Mouse (Mus musculus): Measurements from ENCODE around the gene Fktn.
A peak's percentile ranks its signal among the peaks of the same experiment; 100 is the strongest.
"Not testable (repeated sequence)": the region's sequence is repeated elsewhere in the genome, so short reads cannot be mapped to it uniquely, and the experiment has no call there.

Fktn gene

DNA sequence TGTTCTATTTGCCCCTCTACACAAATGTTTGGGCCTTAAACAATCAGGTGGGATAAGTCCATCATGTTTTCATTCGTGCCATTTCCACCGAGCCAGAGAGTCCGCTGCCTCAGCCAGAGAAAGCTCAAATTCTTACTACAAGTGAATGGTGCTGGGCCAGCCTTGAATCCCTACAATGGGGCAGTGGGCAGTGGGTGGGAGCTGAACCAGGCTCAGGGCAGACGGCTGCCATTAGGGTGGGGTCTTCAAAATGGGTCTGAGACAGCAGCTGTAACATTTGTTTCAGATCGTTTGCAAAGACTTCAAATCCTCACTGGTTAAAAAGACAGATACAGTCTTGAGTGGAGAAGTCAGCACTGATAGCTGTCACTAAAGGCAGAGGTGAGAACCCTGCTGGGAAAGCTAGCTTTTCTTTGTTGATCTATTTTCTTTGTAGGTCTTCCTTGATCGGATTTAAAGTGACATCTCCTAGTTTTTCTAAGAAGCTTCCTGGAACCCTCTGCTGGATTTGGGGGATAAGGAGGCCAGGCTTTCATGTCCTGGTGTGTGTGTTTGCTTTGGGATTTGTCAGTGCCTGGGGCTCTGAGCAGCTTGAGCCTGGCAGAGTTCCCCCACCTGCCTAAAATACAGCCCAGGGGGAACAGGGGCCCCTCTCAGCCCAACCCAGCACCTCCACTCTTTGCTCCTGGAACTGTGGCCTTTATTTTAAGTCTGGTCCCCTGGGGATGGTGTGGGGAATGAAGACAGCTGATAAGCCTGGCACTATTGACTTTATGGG is 57.3 kb downstream of the Fktn start:
- no peak for DNase-seq (ENCODE audit: low spot score in 2 of 2)

DNA sequence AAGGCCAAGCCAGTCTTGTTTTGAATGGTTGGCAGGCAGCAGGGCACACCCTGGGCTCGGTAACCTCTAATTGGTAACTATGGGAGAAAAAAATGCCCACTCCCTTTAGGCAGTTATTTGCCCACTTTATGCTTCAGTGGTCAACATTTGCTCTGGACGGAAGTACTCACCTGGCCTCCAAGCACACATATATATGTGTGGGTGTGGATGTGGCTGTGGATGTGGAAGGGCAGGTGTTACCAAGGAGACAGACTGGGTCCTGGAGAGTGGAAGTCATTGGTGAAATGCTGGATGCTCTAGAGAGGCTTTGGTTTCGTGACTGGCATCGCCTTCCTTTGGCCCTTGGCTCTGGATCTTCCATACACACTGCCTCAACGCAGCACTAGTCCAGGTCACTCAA is 58.2 kb downstream of the Fktn start:
- no peak for DNase-seq (ENCODE audit: low spot score in 2 of 2)

- no peak for DNase-seq (ENCODE audit: low spot score in 2 of 2)
These were observed 60.1 kb downstream of the Fktn start for GRCm38 (mm10) chr4:53773911-53774310.

DNA sequence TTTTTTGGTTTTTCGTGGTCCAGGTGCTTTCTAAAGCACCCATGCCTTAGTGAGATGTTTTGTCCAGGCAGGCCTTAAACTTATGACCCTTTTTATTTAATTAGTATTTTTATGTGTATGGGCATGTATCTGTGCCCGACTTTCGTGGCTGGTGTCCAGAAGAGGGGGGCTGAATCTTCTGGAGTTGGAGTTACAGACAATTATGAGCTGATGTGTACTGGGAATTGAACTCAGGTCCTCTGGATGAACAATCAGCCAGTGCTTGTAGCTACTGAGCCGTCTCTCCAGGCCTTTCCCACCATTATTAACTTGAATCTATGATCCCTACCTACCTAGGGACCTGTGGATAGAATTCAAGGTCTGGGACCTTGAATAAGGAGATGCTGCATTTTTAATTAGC is 67.6 kb downstream of the Fktn start:
- DNase-seq (ENCODE audit: low spot score in 2 of 2): no peak

GRCm38 (mm10) chr4:53782216-53783070 is 68.6 kb downstream of the Fktn start:
- no peak for DNase-seq (ENCODE audit: low spot score in 2 of 2)

- DNase-seq (ENCODE audit: low spot score in 2 of 2): no peak
These were observed 72.1 kb downstream of the Fktn start for GRCm38 (mm10) chr4:53785746-53786398.

DNA sequence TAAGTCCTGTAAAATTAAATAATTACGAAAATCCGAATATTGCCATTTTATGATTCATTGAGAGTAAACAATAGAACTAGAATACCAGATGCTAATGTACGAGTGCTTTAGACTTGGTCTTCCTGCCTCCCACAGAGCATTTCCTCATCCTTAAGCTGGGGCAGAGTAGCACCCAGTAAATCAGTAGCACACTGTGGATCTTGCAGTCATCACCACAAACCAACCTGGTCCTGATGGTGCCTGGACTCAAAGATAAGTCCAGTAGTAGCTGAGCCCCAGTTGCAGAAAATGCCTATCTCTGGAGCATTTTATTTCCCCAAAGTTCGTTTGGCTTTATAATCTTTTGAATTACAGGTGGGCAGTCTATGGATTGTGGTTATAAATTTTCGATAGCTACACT is 73.1 kb downstream of the Fktn start:
- DNase-seq (ENCODE audit: low spot score in 2 of 2): no peak

DNA sequence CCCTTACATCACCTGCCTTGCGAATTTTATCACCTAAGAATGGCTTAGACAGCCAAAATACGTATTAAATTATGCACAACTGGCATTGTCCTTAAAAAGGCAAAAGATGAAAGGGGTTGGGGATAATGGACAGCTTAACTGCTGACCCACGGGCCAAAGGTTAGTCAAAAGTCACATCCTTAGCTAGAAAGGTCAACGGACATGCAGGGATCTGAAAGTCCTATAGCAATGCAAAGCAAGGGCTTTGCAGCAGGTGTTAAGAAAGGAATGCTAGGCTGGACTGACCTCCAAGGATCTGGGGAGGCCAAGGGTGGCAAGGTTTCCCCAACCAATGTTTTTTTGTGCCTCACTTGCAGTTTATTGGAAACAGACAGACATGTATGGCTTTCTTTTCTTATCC is 75.5 kb downstream of the Fktn start:
- DNase-seq (ENCODE audit: low spot score in 2 of 2): no peak

DNA sequence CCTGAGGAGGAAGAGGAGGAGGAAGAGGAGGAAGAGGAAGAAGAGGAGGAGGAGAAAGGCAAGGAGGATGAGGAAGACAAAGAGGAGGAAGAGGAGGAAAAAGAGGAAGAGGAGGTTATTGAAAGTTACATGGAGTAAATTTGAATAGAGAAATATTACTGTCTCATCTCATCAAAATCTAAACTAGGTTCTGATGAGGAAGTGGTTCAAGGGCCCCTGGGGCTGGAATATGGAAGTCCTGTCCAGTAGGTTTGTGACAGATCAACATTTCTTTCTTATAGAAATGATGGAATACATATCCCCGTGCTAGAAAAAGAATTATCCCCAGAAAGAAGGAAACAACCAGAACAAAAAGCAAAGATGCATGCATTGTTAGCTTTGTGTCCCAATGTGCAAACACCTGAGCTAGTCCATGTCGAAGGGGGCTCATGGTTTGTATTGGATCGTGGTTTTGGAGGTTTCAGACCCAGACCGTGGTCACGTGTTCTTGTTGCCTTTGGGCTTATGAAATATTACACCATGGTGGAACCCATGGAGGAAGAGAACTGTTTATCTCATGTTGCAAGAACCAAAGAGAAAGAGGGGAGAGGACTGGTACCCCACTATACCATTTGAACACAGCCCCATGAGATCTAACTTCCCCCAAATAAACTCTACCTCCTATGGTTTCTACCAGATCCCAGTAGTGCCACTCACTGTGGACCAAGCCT is 80.6 kb downstream of the Fktn start:
- no peak for DNase-seq (ENCODE audit: low spot score in 2 of 2)

GRCm38 (mm10) chr4:53795086-53795485 is 81.3 kb downstream of the Fktn start:
- DNase-seq (ENCODE audit: low spot score in 2 of 2): no peak

GRCm38 (mm10) chr4:53795706-53796105 is 81.9 kb downstream of the Fktn start:
- DNase-seq (ENCODE audit: low spot score in 2 of 2): no peak

DNA sequence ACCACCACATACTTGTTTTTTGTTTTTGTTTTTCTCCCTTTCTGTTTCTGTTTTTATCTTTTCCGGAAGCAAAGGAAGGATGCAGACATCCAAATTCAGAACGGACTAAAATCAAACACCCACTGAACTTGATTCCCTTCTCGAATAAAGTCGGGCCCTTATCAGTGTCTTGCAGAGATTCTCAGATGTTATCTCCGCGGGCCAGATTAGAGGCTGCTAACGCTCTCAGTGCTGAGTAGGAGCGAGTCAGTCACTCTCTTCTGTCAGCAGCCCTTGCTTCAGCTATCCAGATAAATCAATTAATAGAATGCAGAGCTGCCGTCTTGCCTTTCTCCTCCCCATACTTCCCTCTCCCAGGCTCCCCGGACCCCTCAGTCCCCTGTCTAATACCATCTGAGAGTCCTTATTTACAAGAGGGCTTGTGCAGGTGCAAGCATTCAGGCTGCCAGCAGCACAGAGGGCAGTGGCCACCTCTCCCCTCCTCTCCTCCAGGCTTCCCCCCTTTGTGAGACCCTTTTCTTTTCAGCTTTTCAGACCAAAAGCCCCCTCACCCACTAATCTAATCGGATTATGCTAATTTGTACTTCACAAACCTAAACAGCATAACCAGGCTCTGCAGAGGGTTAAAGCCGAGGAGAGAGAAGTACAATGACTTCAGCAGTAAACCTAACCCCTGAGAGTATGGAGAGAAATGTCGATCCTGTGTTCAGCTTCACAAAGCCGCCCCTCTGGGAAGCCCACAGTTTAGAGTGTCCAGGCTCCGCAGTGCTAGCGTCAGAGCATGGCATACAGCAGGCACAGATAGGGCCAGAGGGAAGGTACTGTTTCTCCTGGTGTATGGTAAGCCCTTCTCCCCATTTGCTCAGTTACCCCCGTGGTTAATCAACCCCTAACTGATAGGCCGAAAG is 83.3 kb downstream of the Fktn start:
- no peak for DNase-seq (ENCODE audit: low spot score in 2 of 2)

DNA sequence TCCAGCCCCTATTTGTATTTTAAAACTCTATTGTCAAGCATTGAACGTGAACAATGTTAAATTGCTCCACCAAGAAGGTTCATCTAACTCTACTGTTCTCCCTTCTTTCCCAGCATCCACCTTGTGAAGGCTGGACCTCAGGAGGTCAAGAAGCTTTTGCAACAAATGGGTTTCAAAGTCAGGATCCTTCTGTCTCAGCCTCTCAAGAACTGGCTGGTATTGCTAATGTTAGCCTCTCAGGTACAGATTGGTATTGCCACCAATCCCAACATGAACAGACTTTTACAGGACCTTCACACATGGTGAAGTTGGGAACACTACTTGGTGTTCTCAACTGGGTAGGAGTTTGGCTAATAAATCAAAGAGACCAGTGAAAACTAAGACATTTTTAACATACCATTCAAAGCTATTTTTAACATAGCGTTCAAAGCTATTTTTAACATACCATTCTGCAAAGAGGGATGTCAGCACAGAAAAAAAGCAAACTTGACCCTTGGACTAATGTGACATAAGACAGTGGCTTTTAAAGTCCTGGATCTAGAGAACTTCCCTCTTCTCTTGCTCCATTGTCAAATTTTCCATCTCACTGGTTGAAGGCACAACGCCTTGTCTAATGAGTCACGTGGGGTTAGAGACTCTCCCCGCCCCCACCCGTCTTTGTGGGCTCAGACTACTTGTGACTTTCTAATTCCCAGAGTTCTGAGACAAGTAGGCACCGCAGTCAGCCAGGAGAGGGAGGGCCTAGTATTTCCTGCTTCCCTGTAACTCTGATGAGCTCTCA is 85.3 kb downstream of the Fktn start:
- no peak for DNase-seq (ENCODE audit: low spot score in 2 of 2)

GRCm38 (mm10) chr4:53799753-53800152 is 86.0 kb downstream of the Fktn start:
- DNase-seq (ENCODE audit: low spot score in 2 of 2): no peak

DNA sequence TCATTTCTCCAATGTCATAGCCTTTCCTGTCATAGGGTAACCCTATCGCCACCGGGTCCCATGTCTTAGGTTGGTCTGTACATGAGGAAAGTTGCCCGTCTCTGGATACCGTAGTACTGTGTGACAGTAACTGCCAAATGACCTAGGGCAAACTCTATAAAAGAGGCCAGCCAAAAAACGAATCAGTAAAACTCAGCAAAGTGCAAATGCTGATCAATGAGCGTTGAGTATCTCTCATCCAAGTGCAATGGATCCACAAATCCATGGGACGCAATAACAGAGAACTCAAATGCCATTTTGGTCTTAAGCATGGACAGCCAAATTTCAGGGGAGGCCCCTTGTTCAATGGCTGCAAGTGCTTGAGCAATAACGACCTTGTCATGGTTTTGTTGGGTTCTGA is 89.9 kb downstream of the Fktn start:
- DNase-seq (ENCODE audit: low spot score in 2 of 2): not testable (repeated sequence)

GRCm38 (mm10) chr4:53806428-53806827 is 92.6 kb downstream of the Fktn start:
- peak in 1 of 2 experiments; percentile 13 for DNase-seq (ENCODE audit: low spot score in 2 of 2)

- DNase-seq (ENCODE audit: low spot score in 2 of 2): no peak
These were observed 104.5 kb downstream of the Fktn start for GRCm38 (mm10) chr4:53818320-53818719.

- no peak for DNase-seq (ENCODE audit: low spot score in 2 of 2)
These were observed 109.9 kb downstream of the Fktn start for GRCm38 (mm10) chr4:53823697-53824096.

DNA sequence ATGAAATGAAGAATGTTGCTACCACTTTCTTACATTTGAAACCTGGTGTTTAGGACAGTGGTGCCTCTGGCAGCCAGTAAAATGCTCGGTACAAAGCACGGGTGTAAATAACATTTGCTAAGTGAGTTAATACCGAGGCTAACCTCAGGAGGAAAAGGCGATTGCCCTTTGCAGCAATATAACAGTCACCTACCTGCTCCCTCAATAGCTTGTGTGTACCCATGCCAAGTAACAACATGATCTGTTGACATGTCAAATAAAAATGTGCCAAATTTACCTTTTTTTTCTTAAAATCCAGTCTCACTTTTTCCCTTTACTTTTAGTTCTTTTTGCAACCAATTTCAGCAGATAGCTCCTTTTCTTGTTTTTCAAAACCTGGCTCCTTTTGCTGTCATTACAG is 111.0 kb downstream of the Fktn start:
- no peak for DNase-seq (ENCODE audit: low spot score in 2 of 2)
